Mouse (Mus musculus) spleen, adult 2 months (tissue): ENCODE results near the gene Ntm.

Experiments used
- CTCF ChIP-seq: fragments of 200-500 bp; IDR thresholded peaks from 2 replicates; pipeline ENCODE4 v1.5.1; 2011; ENCODE audit warnings: mild to moderate bottlenecking, inconsistent platforms; ENCODE audit not compliant: insufficient read depth, insufficient read length, insufficient replicate concordance; ENCODE audit errors: extremely low read depth
- POLR2A ChIP-seq: fragments of 200-500 bp; IDR thresholded peaks from 2 replicates; pipeline ENCODE4 v1.6.1; 2011; ENCODE audit warnings: low read depth, low read length, inconsistent platforms

DNA sequence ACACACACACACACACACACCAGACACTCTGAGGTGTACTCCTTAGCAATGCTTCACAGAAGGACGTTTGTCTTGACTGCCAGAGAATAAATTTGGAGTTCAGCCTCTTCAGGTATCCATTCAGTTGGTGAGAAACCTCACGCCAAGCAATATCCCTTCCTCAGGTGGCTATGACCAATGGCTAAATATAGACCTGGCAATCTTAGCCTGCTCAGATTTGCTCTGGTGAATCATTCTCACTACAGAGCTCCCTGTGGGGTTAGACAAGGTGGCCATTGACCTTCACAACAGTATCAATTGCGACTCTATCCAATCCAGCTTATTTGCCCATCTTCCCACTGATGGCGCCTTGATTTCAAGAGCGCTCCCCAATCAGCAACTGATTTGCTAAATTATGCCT, 150.3 kb downstream of the Ntm start:
- TF ChIP-seq POLR2A = no peak
- no peak for TF ChIP-seq CTCF
